ENCODE assay signal across 15 mouse cellular contexts in the genomic region with DNA sequence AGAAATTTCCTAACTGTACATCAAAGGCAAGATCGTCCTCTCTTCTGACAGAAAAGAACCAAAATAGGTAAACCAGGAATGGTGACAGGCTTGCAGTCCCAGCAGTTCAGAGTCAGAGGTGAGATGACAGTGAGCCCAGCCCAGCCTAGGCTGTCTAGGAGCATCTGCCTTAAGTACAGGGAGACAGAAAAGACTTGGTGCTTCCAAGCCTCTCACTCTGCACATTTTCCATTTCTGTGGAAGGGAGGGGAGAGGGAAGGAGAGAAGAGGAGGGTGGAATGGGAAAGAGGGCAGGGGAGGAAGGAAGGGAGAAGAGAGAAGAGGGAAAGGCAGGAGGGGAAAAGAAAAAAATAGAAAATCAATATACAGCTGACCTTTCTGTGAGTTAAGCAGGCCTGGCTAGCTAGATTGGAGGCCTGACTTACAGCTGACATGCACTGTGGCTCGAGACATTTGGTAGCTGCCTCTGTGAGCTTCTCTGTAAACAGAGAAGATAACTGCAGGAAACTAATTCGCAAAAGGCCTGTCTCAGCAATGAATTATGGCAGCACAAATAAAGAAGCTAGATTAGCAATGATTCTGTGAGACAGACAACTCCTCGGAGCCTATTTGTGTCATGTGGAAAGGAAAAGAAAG. TPM values are rescaled to one million over a fixed set of nuclear protein-coding genes. Genes with fewer than 3 reads are reported as not detected.
A peak's percentile ranks its signal among the peaks of the same experiment; 100 is the strongest.
DNase-seq lines count a peak whose midpoint lies in the region; ATAC-seq and TF ChIP-seq lines count a peak whose summit lies in the region.
"Had no signal": no experiment of that assay in that cellular context is flagged by ENCODE, and none has a peak within 500 bp of the region (broad histone marks: within the 10 kb centered on the region; RNA-seq: fewer than 3 reads in every experiment).

No protein-coding gene starts in this region.

- 51% methylated on average over 4 of the region's 4 CpGs for WGBS in embryonic facial prominence, embryonic 12.5 days
- WGBS in embryonic facial prominence, embryonic 10.5 days, result 59% methylated on average over 4 of the region's 4 CpGs
- 29% methylated on average over 4 of the region's 4 CpGs for WGBS in kidney, adult 2 months
- 37% methylated on average over 4 of the region's 4 CpGs for WGBS in embryonic facial prominence, embryonic 13.5 days
- WGBS in midbrain, embryonic 15.5 days, result 59% methylated on average over 4 of the region's 4 CpGs

- H3K9me3 ChIP-seq in embryonic facial prominence, embryonic 12.5 days, result no peaks in the 10 kb centered on the region
- no peaks in the 10 kb centered on the region for H3K9me3 ChIP-seq in embryonic facial prominence, embryonic 10.5 days
- no peaks in the 10 kb centered on the region for H3K9me3 ChIP-seq in embryonic facial prominence, embryonic 13.5 days
- no peaks in the 10 kb centered on the region for H3K9me3 ChIP-seq in midbrain, embryonic 15.5 days
- H3K9me3 ChIP-seq: heart, embryonic 13.5 days had no signal

- H3K4me3 ChIP-seq in embryonic facial prominence, embryonic 12.5 days, result no peak overlapping the region
- no peak overlapping the region for H3K4me3 ChIP-seq in embryonic facial prominence, embryonic 10.5 days
- H3K4me3 ChIP-seq in kidney, adult 2 months (ENCODE audit: insufficient read depth, low read depth, low read length), result no peak overlapping the region
- H3K4me3 ChIP-seq in embryonic facial prominence, embryonic 13.5 days, result no peak overlapping the region
- no peak overlapping the region for H3K4me3 ChIP-seq in midbrain, embryonic 15.5 days
- H3K4me3 ChIP-seq: heart, embryonic 13.5 days had no signal

- no peak overlapping the region for H3K4me2 ChIP-seq in embryonic facial prominence, embryonic 12.5 days (replicated peaks)
- H3K4me2 ChIP-seq in embryonic facial prominence, embryonic 13.5 days, result no peak overlapping the region
- no peak overlapping the region for H3K4me2 ChIP-seq in midbrain, embryonic 15.5 days
- H3K4me2 ChIP-seq: heart, embryonic 13.5 days had no signal

- H3K4me1 ChIP-seq in embryonic facial prominence, embryonic 12.5 days, result peaks cover 5% of the 10 kb centered on the region; the same call in 1 of the 2 replicates
- H3K4me1 ChIP-seq in embryonic facial prominence, embryonic 10.5 days, result peaks cover 9% of the 10 kb centered on the region
- no peaks in the 10 kb centered on the region for H3K4me1 ChIP-seq in kidney, adult 2 months (ENCODE audit: control insufficient read depth, insufficient read depth, low read length)
- peaks cover 8% of the 10 kb centered on the region for H3K4me1 ChIP-seq in embryonic facial prominence, embryonic 13.5 days
- peaks cover 2% of the 10 kb centered on the region; the same call in 1 of the 2 replicates for H3K4me1 ChIP-seq in midbrain, embryonic 15.5 days

- TF ChIP-seq POLR2A in kidney, adult 2 months (IDR thresholded peaks at IDR 0.05; ENCODE audit: low read depth, low read length), result no peak

- DNase-seq in embryonic facial prominence, embryonic 10.5 days (ENCODE audit: low spot score), result no peak
- DNase-seq in kidney, postnatal 10 days, result peak; percentile 12
- no peak for DNase-seq in kidney, adult 2 months
- no peak for DNase-seq in cerebellum, adult 8-10 months
- no peak for DNase-seq in right cerebral cortex, adult 18-20 months
- DNase-seq: B cell, adult 2 months; cerebellum, adult 9-10 months; gastrocnemius, postnatal 36 days had no signal

- peak overlapping the region; percentile 1; the same call in 1 of the 2 replicates for H3K27ac ChIP-seq in embryonic facial prominence, embryonic 12.5 days
- no peak overlapping the region for H3K27ac ChIP-seq in embryonic facial prominence, embryonic 10.5 days (replicated peaks)
- H3K27ac ChIP-seq in kidney, adult 2 months (ENCODE audit: insufficient read depth, low read depth, low read length), result no peak overlapping the region
- peak overlapping the region; percentile 36 for H3K27ac ChIP-seq in embryonic facial prominence, embryonic 13.5 days
- H3K27ac ChIP-seq in midbrain, embryonic 15.5 days, result peak overlapping the region; percentile 18; the same call in 1 of the 2 replicates
- H3K27ac ChIP-seq: heart, embryonic 13.5 days; liver, embryonic 14.5 days had no signal

- ATAC-seq in embryonic facial prominence, embryonic 12.5 days (ENCODE audit: insufficient number of reproducible peaks, insufficient read depth, low FRiP score, low TSS enrichment), result no peak
- ATAC-seq in embryonic facial prominence, embryonic 13.5 days (ENCODE audit: insufficient number of reproducible peaks, insufficient read depth, low FRiP score, low TSS enrichment, low read depth), result no peak
- peak; percentile 31; the same call in 1 of the 2 replicates for ATAC-seq in midbrain, embryonic 15.5 days (replicated peaks)
- ATAC-seq: forebrain, embryonic 16.5 days; inflammation-experienced regulatory T-cells, adult 6 months had no signal

- no peak overlapping the region for H3K9ac ChIP-seq in embryonic facial prominence, embryonic 12.5 days
- H3K9ac ChIP-seq in embryonic facial prominence, embryonic 13.5 days, result 0 out of 2 replicates have a peak overlapping the region, but pooled peaks have one; percentile 36
- H3K9ac ChIP-seq in midbrain, embryonic 15.5 days, result no peak overlapping the region
- H3K9ac ChIP-seq: heart, embryonic 13.5 days; liver, embryonic 14.5 days had no signal

- TF ChIP-seq CTCF in kidney, adult 2 months (conservative IDR thresholded peaks at IDR 0.05; ENCODE audit: insufficient read depth, insufficient read length, low read depth, low read length), result no peak

- H3K36me3 ChIP-seq in embryonic facial prominence, embryonic 12.5 days, result no peaks in the 10 kb centered on the region
- H3K36me3 ChIP-seq in embryonic facial prominence, embryonic 10.5 days (replicated peaks), result no peaks in the 10 kb centered on the region
- H3K36me3 ChIP-seq in kidney, adult 2 months (ENCODE audit: control insufficient read depth, insufficient read depth, low read length), result no peaks in the 10 kb centered on the region
- H3K36me3 ChIP-seq in embryonic facial prominence, embryonic 13.5 days, result no peaks in the 10 kb centered on the region
- H3K36me3 ChIP-seq in midbrain, embryonic 15.5 days (replicated peaks), result no peaks in the 10 kb centered on the region
- H3K36me3 ChIP-seq: heart, embryonic 13.5 days had no signal

- no peaks in the 10 kb centered on the region for H3K27me3 ChIP-seq in embryonic facial prominence, embryonic 12.5 days
- no peaks in the 10 kb centered on the region for H3K27me3 ChIP-seq in embryonic facial prominence, embryonic 10.5 days (replicated peaks; ENCODE audit: low read depth, poor library complexity, severe bottlenecking)
- H3K27me3 ChIP-seq in kidney, adult 2 months (replicated peaks; ENCODE audit: control insufficient read depth, insufficient read depth, low read length), result no peaks in the 10 kb centered on the region
- H3K27me3 ChIP-seq in embryonic facial prominence, embryonic 13.5 days, result no peaks in the 10 kb centered on the region
- no peaks in the 10 kb centered on the region for H3K27me3 ChIP-seq in midbrain, embryonic 15.5 days (replicated peaks)
- H3K27me3 ChIP-seq: heart, embryonic 13.5 days had no signal

RNA-seq across cellular contexts. Expression of gene Glrb, which starts 20.3 kb away (rescaled TPM):
- polyA plus RNA-seq in embryonic facial prominence, embryonic 12.5 days (2016; fragmentation: Nextera tagmentation; extraction: Ambion mirVana), result 14.6 and 15.8 TPM in 2 replicates
- 6.7 and 7.2 TPM in 2 replicates for polyA plus RNA-seq in embryonic facial prominence, embryonic 10.5 days (2016; fragmentation: Nextera tagmentation; extraction: Ambion mirVana)
- polyA plus RNA-seq in kidney, adult 2 months (2012; rRNA removed), result 0.28 and 0.45 TPM in 2 replicates
- 10.6 and 10.9 TPM in 2 replicates for polyA plus RNA-seq in embryonic facial prominence, embryonic 13.5 days (2015; fragmentation: Nextera tagmentation; extraction: Ambion mirVana)
- 29.6 and 30.1 TPM in 2 replicates for polyA plus RNA-seq in midbrain, embryonic 15.5 days (2015; fragmentation: Nextera tagmentation; extraction: Ambion mirVana)
- polyA plus RNA-seq: inflammation-experienced regulatory T-cells, adult 6 months had no signal

Comparison
In these comparisons a context has a peak if more than half of its experiments do, and no peak if none do; other contexts are left out.
1. H3K27ac ChIP-seq: peak in embryonic facial prominence, embryonic 12.5 days (single experiment), embryonic facial prominence, embryonic 13.5 days (single experiment) and midbrain, embryonic 15.5 days (single experiment); none in embryonic facial prominence, embryonic 10.5 days (single experiment) and kidney, adult 2 months (single experiment).